Mouse (Mus musculus) olfactory bulb, adult 2 months (tissue): ENCODE measurements around the gene Aoc3. TPM values are rescaled to one million over a fixed set of nuclear protein-coding genes. Genes with fewer than 3 reads are reported as not detected.
"Not testable (repeated sequence)": the region's sequence is repeated elsewhere in the genome, so short reads cannot be mapped to it uniquely, and the experiment has no call there.

Source experiments
- H3K27ac ChIP-seq: fragments of 200-500 bp; 2 replicates; pipeline ENCODE4 v1.5.1; 2012; ENCODE audit warnings: low read depth, low read length; ENCODE audit not compliant: insufficient read depth
- H3K4me1 ChIP-seq: fragments of 200-500 bp; 2 replicates; pipeline ENCODE4 v1.6.1; 2012; ENCODE audit warnings: low read length; ENCODE audit not compliant: control insufficient read depth, insufficient read depth
- H3K4me3 ChIP-seq: fragments of 200-500 bp; 2 replicates; pipeline ENCODE4 v1.5.1; 2012; ENCODE audit warnings: mild to moderate bottlenecking, low read depth, low read length, moderate library complexity; ENCODE audit not compliant: insufficient read depth
- CTCF ChIP-seq: fragments of 200-500 bp; IDR thresholded peaks from 2 replicates; pipeline ENCODE4 v1.5.1; 2012; ENCODE audit warnings: low read depth, mild to moderate bottlenecking, low read length, moderate library complexity; ENCODE audit not compliant: insufficient read depth
- POLR2A ChIP-seq: fragments of 200-500 bp; IDR thresholded peaks from 2 replicates; pipeline ENCODE4 v1.6.1; 2012; ENCODE audit warnings: mild to moderate bottlenecking, low read depth, low read length, moderate library complexity; ENCODE audit not compliant: insufficient read depth
- WGBS: fragments of 180-500 bp; shearing (Covaris S2); methylation state at CpG from one replicate; pipeline ENCODE4 v1.1.7; 2018; 5-methylcytosine and 5-hydroxymethylcytosine counted together
- polyA plus RNA-seq: library from polyadenylated mRNA; stranded (reverse); fragments of >200 nt; gene quantifications from 2 replicates; pipeline ENCODE4 v1.2.4, GENCODE M21; 2012; ENCODE audit warnings: low replicate concordance; ENCODE audit not compliant: missing spikeins, insufficient read depth, insufficient read length

The Aoc3 gene
- polyA plus RNA-seq, 1 experiment: not detected

- 3% methylated on average over 4 of the region's 4 CpGs for WGBS
These were observed 6.8 kb upstream of the Aoc3 start for GRCm38 (mm10) chr11:101323609-101324008.

GRCm38 (mm10) chr11:101324763-101325162 lies 5.6 kb upstream of the Aoc3 start, which contains the start of gene Aoc2:
Gene Aoc2, plus strand, starts transcription at chr11:101325063.
- Histone ChIP-seq H3K4me1 (peaks cover 3% of the 10 kb centered on the region; the same call in 1 of the 2 replicates), H3K4me3 (no peak within 1 kb of the TSS), H3K27ac (no peak within 1 kb of the TSS)
- TF ChIP-seq CTCF: no peak
- TF ChIP-seq POLR2A: no peak
- WGBS: 93% methylated on average over 5 of the region's 5 CpGs

More at GRCm38 (mm10) chr11:101323609-101324008, 6.8 kb upstream of the Aoc3 start:
- no peaks in the 10 kb centered on the region for H3K4me1 ChIP-seq
- H3K27ac ChIP-seq: no peak overlapping the region
- TF ChIP-seq POLR2A: no peak
- TF ChIP-seq CTCF: peak; percentile 84
- H3K4me3 ChIP-seq: no peak overlapping the region

GRCm38 (mm10) chr11:101325201-101325600 lies 5.2 kb upstream of the Aoc3 start:
- H3K27ac ChIP-seq, H3K4me3 ChIP-seq, H3K4me1 ChIP-seq: not testable (repeated sequence)
- WGBS: 93% methylated on average over 11 of the region's 11 CpGs

GRCm38 (mm10) chr11:101326147-101326546 lies 4.3 kb upstream of the Aoc3 start:
- 87% methylated on average over 11 of the region's 11 CpGs for WGBS
- TF ChIP-seq CTCF (no peak), POLR2A (no peak)
- H3K27ac ChIP-seq: no peak overlapping the region
- peaks cover 3% of the 10 kb centered on the region; the same call in 1 of the 2 replicates for H3K4me1 ChIP-seq
- H3K4me3 ChIP-seq: no peak overlapping the region

- TF ChIP-seq CTCF (no peak), POLR2A (no peak)
- WGBS: 53% methylated on average over 3 of the region's 3 CpGs
- no peak overlapping the region for H3K4me3 ChIP-seq
- H3K4me1 ChIP-seq: peaks cover 3% of the 10 kb centered on the region; the same call in 1 of the 2 replicates
- no peak overlapping the region for H3K27ac ChIP-seq
These were observed 3.1 kb upstream of the Aoc3 start for GRCm38 (mm10) chr11:101327311-101327710.

- WGBS: 46% methylated on average over 6 of the region's 6 CpGs
These were observed 1.3 kb upstream of the Aoc3 start for GRCm38 (mm10) chr11:101328941-101329635.

GRCm38 (mm10) chr11:101330961-101331360 lies 556 bp downstream of the Aoc3 start:
- not testable (repeated sequence) for H3K4me3 ChIP-seq, H3K4me1 ChIP-seq, H3K27ac ChIP-seq
- 79% methylated on average over 6 of the region's 6 CpGs for WGBS

More at GRCm38 (mm10) chr11:101328941-101329635, 1.3 kb upstream of the Aoc3 start:
- H3K27ac ChIP-seq: no peak overlapping the region
- no peak for TF ChIP-seq CTCF
- TF ChIP-seq POLR2A: no peak
- H3K4me1 ChIP-seq: peaks cover 3% of the 10 kb centered on the region; the same call in 1 of the 2 replicates
- H3K4me3 ChIP-seq: no peak overlapping the region

GRCm38 (mm10) chr11:101332537-101332936 lies 2.1 kb downstream of the Aoc3 start:
- TF ChIP-seq POLR2A (no peak), CTCF (no peak)
- WGBS: 84% methylated on average over 3 of the region's 3 CpGs
- Histone ChIP-seq H3K4me1 (peaks cover 6% of the 10 kb centered on the region), H3K4me3 (no peak overlapping the region), H3K27ac (no peak overlapping the region)

- H3K27ac ChIP-seq: no peak overlapping the region
- peaks cover 7% of the 10 kb centered on the region for H3K4me1 ChIP-seq
- TF ChIP-seq CTCF (no peak), POLR2A (no peak)
- no peak overlapping the region for H3K4me3 ChIP-seq
- 46% methylated on average over 10 of the region's 10 CpGs for WGBS
These were observed 3.6 kb downstream of the Aoc3 start for GRCm38 (mm10) chr11:101334023-101334422.

GRCm38 (mm10) chr11:101334516-101334915 lies 4.1 kb downstream of the Aoc3 start:
- H3K4me3 ChIP-seq: no peak overlapping the region
- 42% methylated on average over 6 of the region's 6 CpGs for WGBS
- H3K4me1 ChIP-seq: peaks cover 5% of the 10 kb centered on the region
- no peak for TF ChIP-seq CTCF
- TF ChIP-seq POLR2A: no peak
- H3K27ac ChIP-seq: no peak overlapping the region
